Mouse (Mus musculus): ENCODE results near the gene Sec14l1. TPM values are rescaled to one million over a fixed set of nuclear protein-coding genes. Genes with fewer than 3 reads are reported as not detected.
A peak's percentile ranks its signal among the peaks of the same experiment; 100 is the strongest.

The Sec14l1 gene
- polyA plus RNA-seq, 1 experiment from 2014 or later: 67.2 TPM

DNA sequence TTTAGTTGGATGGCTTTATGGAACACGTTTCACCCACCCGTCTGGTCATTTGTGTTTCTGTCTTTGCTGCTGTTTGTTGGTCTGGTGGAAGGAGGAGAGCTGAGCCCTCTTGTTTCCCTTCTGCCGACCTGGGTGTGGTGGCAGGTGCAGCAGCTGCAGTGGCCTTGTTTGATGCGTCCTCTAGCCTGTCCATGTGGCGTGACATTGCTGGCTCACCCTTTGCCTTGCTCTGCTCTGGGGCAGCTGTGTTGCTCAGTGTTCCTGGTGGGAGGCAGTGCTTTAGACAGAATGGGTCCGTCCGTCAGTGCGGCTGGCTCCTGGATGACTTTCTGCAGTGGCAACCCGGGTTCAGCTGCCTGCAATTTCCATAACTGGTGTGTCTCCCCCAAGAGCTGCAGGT, 38.6 kb downstream of the Sec14l1 start:
- Histone ChIP-seq H3K27me3 (no peaks in the 10 kb centered on the region), H3K36me3 (replicated peaks) (peaks cover 76% of the 10 kb centered on the region), H3K4me3 (replicated peaks) (no peak overlapping the region), H3K4me2 (no peak overlapping the region), H3K4me1 (peaks cover 14% of the 10 kb centered on the region), H3K9me3 (no peaks in the 10 kb centered on the region), H3K27ac (0 out of 2 replicates have a peak overlapping the region, but pooled peaks have one; percentile 20), H3K9ac (no peak overlapping the region)
- 75% methylated on average over 9 of the region's 9 CpGs for WGBS
- ATAC-seq (ENCODE audit: low FRiP score): no peak

- Histone ChIP-seq H3K9me3 (no peaks in the 10 kb centered on the region), H3K36me3 (replicated peaks) (peaks cover 75% of the 10 kb centered on the region), H3K9ac (no peak overlapping the region), H3K4me2 (no peak overlapping the region), H3K4me1 (peaks cover 14% of the 10 kb centered on the region), H3K4me3 (replicated peaks) (no peak overlapping the region), H3K27ac (no peak overlapping the region), H3K27me3 (no peaks in the 10 kb centered on the region)
- ATAC-seq (ENCODE audit: low FRiP score): no peak
- 54% methylated on average over 7 of the region's 7 CpGs for WGBS
These were observed 39.3 kb downstream of the Sec14l1 start for GRCm38 (mm10) chr11:117154088-117154815.

- peaks cover 14% of the 10 kb centered on the region for H3K4me1 ChIP-seq
- H3K4me3 ChIP-seq (replicated peaks): no peak overlapping the region
- no peak overlapping the region for H3K27ac ChIP-seq
- H3K9ac ChIP-seq: no peak overlapping the region
- no peaks in the 10 kb centered on the region for H3K9me3 ChIP-seq
- H3K27me3 ChIP-seq: no peaks in the 10 kb centered on the region
- H3K36me3 ChIP-seq (replicated peaks): peaks cover 58% of the 10 kb centered on the region
- ATAC-seq (ENCODE audit: low FRiP score): peak; percentile 64
- 3% methylated on average over 13 of the region's 15 CpGs for WGBS
- H3K4me2 ChIP-seq: no peak overlapping the region
These were observed 41.8 kb downstream of the Sec14l1 start for GRCm38 (mm10) chr11:117156725-117157124.

DNA sequence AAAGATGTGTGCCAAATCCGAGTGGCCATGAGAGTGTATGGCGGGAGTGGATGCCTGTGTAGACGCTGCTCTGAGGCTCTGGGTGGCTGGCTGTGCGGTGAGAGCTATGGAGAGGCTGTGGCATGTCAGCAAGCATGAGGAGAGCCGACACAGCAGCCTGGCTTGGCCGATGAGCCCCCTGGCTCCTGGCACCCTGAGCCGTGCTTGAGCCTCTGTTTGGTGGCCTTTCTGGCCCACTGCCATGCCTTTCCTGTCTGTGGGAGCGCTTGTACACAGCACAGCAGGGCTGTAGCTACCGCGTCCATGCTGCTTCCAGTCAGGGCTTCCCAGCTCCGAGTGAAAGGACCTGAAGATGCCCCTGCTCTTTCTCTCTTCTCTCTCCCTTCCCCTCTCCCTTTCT, 43.4 kb downstream of the Sec14l1 start:
- no peak for ATAC-seq (ENCODE audit: low FRiP score)
- Histone ChIP-seq H3K9me3 (no peaks in the 10 kb centered on the region), H3K4me3 (replicated peaks) (no peak overlapping the region), H3K4me2 (no peak overlapping the region), H3K27ac (no peak overlapping the region), H3K27me3 (no peaks in the 10 kb centered on the region), H3K36me3 (replicated peaks) (peaks cover 55% of the 10 kb centered on the region), H3K9ac (no peak overlapping the region), H3K4me1 (peaks cover 14% of the 10 kb centered on the region)
- 82% methylated on average over 11 of the region's 11 CpGs for WGBS

GRCm38 (mm10) chr11:117159257-117159945, 44.4 kb downstream of the Sec14l1 start:
- no peak for ATAC-seq (ENCODE audit: low FRiP score)
- WGBS: 88% methylated on average over 13 of the region's 13 CpGs
- Histone ChIP-seq H3K9me3 (no peaks in the 10 kb centered on the region), H3K27ac (no peak overlapping the region), H3K9ac (no peak overlapping the region), H3K4me2 (no peak overlapping the region), H3K4me3 (replicated peaks) (no peak overlapping the region), H3K36me3 (replicated peaks) (peaks cover 49% of the 10 kb centered on the region), H3K27me3 (no peaks in the 10 kb centered on the region), H3K4me1 (peaks cover 14% of the 10 kb centered on the region)

- H3K27ac ChIP-seq: no peak overlapping the region
- no peaks in the 10 kb centered on the region for H3K27me3 ChIP-seq
- no peaks in the 10 kb centered on the region for H3K9me3 ChIP-seq
- H3K4me2 ChIP-seq: no peak overlapping the region
- peaks cover 14% of the 10 kb centered on the region for H3K4me1 ChIP-seq
- ATAC-seq (ENCODE audit: low FRiP score): no peak
- H3K36me3 ChIP-seq (replicated peaks): peaks cover 43% of the 10 kb centered on the region
- H3K9ac ChIP-seq: no peak overlapping the region
- no peak overlapping the region for H3K4me3 ChIP-seq (replicated peaks)
- 85% methylated on average over 5 of the region's 5 CpGs for WGBS
These were observed 45.0 kb downstream of the Sec14l1 start for GRCm38 (mm10) chr11:117159946-117160307.

DNA sequence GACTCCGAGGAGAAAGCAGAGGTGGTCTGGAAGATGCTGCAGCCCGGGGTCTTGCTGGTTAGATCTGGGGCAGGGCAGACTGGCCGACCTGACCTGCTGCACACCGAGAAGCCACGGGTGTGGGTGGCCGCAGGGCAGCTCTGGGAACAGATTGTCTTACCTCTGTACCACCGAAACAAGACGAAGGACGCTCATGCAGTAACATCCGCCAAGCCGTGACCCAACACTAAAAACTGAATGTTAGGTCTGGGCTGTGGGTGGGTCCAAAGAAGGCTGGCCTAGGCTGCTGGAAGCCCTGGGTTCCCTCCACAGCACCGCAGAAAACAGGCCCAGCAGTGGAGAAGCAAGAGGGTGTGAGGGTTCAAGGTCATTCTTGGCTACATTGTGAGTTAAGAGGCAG, 45.8 kb downstream of the Sec14l1 start:
- Histone ChIP-seq H3K4me3 (replicated peaks) (no peak overlapping the region), H3K4me2 (no peak overlapping the region), H3K9ac (no peak overlapping the region), H3K27ac (no peak overlapping the region), H3K4me1 (peaks cover 12% of the 10 kb centered on the region), H3K27me3 (no peaks in the 10 kb centered on the region), H3K36me3 (replicated peaks) (peaks cover 35% of the 10 kb centered on the region), H3K9me3 (no peaks in the 10 kb centered on the region)
- WGBS: 95% methylated on average over 12 of the region's 12 CpGs
- no peak for ATAC-seq (ENCODE audit: low FRiP score)

GRCm38 (mm10) chr11:117161574-117161973, 46.6 kb downstream of the Sec14l1 start:
- Histone ChIP-seq H3K4me2 (no peak overlapping the region), H3K4me3 (replicated peaks) (no peak overlapping the region), H3K9me3 (no peaks in the 10 kb centered on the region), H3K27ac (no peak overlapping the region), H3K27me3 (no peaks in the 10 kb centered on the region), H3K4me1 (peaks cover 6% of the 10 kb centered on the region), H3K36me3 (replicated peaks) (peaks cover 32% of the 10 kb centered on the region), H3K9ac (no peak overlapping the region)
- 79% methylated on average over 8 of the region's 8 CpGs for WGBS
- ATAC-seq (ENCODE audit: low FRiP score): no peak

DNA sequence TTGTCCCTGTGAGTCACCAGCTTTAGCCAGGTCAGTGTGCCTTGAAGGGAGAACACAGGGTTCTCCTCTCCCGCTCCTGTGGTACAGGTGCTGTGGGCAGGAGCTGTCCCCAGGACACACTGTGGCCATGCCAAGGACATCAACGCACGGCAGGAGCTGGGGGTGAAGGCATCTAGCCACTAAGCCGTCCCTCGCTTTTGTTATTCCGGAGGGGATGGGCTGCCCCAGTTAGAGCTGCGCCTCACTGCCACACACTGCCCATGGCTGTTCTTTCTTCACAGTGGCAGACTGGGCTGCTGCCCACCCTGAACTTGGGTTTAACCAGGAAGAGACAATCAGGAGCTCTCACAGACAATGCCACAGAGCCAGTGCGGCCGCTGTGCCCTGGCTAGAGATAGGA, 48.1 kb downstream of the Sec14l1 start:
- Histone ChIP-seq H3K9ac (no peak overlapping the region), H3K9me3 (no peaks in the 10 kb centered on the region)
- WGBS: 80% methylated on average over 9 of the region's 9 CpGs

DNA sequence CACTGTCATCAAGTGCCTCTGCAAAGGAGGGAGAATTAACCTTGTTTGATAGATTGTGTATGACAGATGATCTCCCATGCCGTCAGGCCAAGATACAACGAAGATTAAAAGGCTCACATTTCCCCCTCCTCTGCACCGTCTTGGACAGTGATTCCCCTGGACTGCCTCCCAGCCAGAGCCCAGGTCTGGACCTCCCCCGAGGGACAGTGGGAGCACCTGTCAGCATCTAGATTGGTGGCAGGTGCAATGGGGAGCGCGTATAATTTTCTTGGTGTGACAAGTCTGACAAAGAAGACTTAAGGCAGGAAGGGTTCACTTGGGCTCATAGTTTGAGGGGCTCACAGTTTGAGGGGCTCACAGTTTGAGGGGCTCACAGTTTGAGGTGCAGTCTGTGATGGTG, 48.8 kb downstream of the Sec14l1 start:
- no peaks in the 10 kb centered on the region for H3K27me3 ChIP-seq
- H3K27ac ChIP-seq: no peak overlapping the region
- ATAC-seq (ENCODE audit: low FRiP score): no peak
- no peaks in the 10 kb centered on the region for H3K4me1 ChIP-seq
- WGBS: 83% methylated on average over 6 of the region's 6 CpGs
- H3K9me3 ChIP-seq: no peaks in the 10 kb centered on the region
- no peak overlapping the region for H3K9ac ChIP-seq
- H3K4me2 ChIP-seq: no peak overlapping the region
- H3K36me3 ChIP-seq (replicated peaks): peaks cover 12% of the 10 kb centered on the region
- no peak overlapping the region for H3K4me3 ChIP-seq (replicated peaks)

More for the DNA sequence above, 48.1 kb downstream of the Sec14l1 start:
- no peaks in the 10 kb centered on the region for H3K4me1 ChIP-seq
- H3K4me2 ChIP-seq: no peak overlapping the region
- no peaks in the 10 kb centered on the region for H3K27me3 ChIP-seq
- no peak overlapping the region for H3K27ac ChIP-seq
- ATAC-seq (ENCODE audit: low FRiP score): no peak
- peaks cover 18% of the 10 kb centered on the region for H3K36me3 ChIP-seq (replicated peaks)
- no peak overlapping the region for H3K4me3 ChIP-seq (replicated peaks)

DNA sequence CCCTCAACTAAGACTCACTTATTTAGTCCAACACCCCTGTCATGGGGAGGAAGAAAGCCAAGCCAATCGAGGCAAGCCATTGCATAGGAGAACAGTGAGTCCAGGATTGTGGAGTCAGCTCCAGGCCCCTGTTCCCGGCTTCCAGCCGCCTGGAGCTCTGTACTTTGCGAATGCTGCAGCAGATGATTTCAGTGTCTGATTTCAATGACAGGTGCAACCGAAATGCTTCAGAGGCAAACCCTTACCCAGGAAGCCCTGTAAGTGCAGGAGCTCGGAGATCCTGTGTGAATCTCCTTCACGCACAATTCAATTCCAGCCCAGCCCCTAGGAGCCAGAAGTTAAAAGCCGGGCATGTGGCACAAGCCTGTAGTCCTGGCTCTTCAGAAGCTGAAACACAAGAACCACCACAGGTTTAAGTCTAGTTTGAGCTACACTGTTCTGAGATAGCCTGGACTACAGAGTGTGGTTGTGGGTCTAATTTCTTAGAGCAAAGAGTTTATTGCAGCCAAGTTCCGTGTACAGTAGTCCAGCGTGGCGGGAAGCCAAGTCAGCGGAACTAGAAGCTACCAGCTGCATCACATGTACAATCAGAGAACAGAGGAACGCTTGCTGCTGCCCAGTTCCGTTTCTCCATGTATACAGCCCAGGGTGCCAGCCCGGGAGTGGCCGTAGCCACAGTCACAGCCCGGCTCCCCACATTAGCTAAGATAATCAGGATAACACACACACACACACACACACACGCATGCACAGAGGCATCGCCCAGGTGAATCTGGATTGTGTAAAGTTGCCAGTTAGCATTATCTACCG, 53.5 kb downstream of the Sec14l1 start:
- no peak overlapping the region for H3K4me2 ChIP-seq
- no peaks in the 10 kb centered on the region for H3K27me3 ChIP-seq
- no peak overlapping the region for H3K9ac ChIP-seq
- H3K36me3 ChIP-seq (replicated peaks): no peaks in the 10 kb centered on the region
- ATAC-seq (ENCODE audit: low FRiP score): no peak
- H3K27ac ChIP-seq: 0 out of 2 replicates have a peak overlapping the region, but pooled peaks have one; percentile 74
- WGBS: 88% methylated on average over 20 of the region's 20 CpGs
- H3K4me3 ChIP-seq (replicated peaks): no peak overlapping the region
- no peaks in the 10 kb centered on the region for H3K9me3 ChIP-seq
- no peaks in the 10 kb centered on the region; the same call in 1 of the 2 replicates for H3K4me1 ChIP-seq

DNA sequence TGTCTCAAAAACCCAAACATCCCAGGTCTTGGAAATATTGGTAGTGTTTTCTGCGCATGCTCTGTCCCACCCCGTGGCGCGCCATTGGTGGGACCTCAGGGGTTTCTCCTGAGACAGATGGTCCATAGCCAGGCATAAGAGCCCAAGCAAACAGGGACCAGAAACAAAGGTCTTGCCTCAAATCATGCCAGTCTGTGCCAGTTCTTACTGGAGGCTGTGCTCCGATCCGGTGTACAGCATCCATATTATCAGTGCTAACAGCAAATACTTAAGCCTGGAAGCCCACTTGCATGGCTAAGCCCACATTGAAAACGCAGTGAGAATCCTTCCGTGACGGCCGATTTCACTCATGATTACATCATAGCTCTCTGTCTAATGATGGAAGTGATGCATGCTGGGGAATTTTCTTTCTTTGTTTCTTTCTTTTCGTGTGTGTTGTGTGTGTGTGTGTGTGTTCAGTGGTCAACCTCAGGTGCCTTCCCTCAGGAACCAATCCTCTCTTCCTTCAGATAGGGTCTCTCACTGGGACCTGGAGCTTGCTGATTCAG, 54.2 kb downstream of the Sec14l1 start:
- 91% methylated on average over 11 of the region's 11 CpGs for WGBS
- H3K4me2 ChIP-seq: no peak overlapping the region
- no peak for ATAC-seq (ENCODE audit: low FRiP score)

More for the DNA sequence above, 54.2 kb downstream of the Sec14l1 start:
- Histone ChIP-seq H3K27me3 (no peaks in the 10 kb centered on the region), H3K36me3 (replicated peaks) (no peaks in the 10 kb centered on the region), H3K9me3 (no peaks in the 10 kb centered on the region), H3K4me1 (peaks cover under 1% of the 10 kb centered on the region; the same call in 1 of the 2 replicates), H3K27ac (peak overlapping the region; percentile 74), H3K4me3 (replicated peaks) (no peak overlapping the region), H3K9ac (no peak overlapping the region)
